Mouse (Mus musculus) lung, postnatal 0 days (tissue): ENCODE data around the gene Armh3. TPM values are rescaled to one million over a fixed set of nuclear protein-coding genes. Genes with fewer than 3 reads are reported as not detected.
A peak's percentile ranks its signal among the peaks of the same experiment; 100 is the strongest.

Experiments
- ATAC-seq: fragments of 200-750 bp; cut with Nextera tagmentation; 2 replicates; pipeline ENCODE4 v1.8.0; 2017; ENCODE audit warnings: moderate library complexity
- DNase-seq: peaks from one replicate; pipeline ENCODE4 v3.0.0-alpha.2; 2016; ENCODE audit warnings: low spot score
- H3K27ac ChIP-seq: fragments of 300-500 bp; sonication (generic); 2 replicates; pipeline ENCODE4 v1.5.1; 2014; ENCODE audit warnings: antibody characterized with exemption, mild to moderate bottlenecking, low read length, mixed read lengths
- H3K27me3 ChIP-seq: fragments of 300-500 bp; sonication (generic); replicated peaks from 2 replicates; pipeline ENCODE4 v1.6.1; 2014; ENCODE audit warnings: low read length, mixed read lengths; ENCODE audit not compliant: insufficient read depth
- H3K36me3 ChIP-seq: fragments of 300-500 bp; sonication (generic); 2 replicates; pipeline ENCODE4 v1.6.1; 2014; ENCODE audit warnings: low read length, mixed read lengths; ENCODE audit not compliant: insufficient read depth
- H3K4me1 ChIP-seq: fragments of 300-500 bp; sonication (generic); 2 replicates; pipeline ENCODE4 v1.6.1; 2014; ENCODE audit warnings: antibody characterized with exemption, low read depth, low read length, mixed read lengths; ENCODE audit not compliant: insufficient read depth
- H3K4me2 ChIP-seq: fragments of 300-500 bp; sonication (generic); replicated peaks from 2 replicates; pipeline ENCODE4 v1.6.1; 2014; ENCODE audit warnings: low read depth, mild to moderate bottlenecking, low read length, moderate library complexity, mixed read lengths
- H3K4me3 ChIP-seq: fragments of 300-500 bp; sonication (generic); 2 replicates; pipeline ENCODE4 v1.5.1; 2014; ENCODE audit warnings: low read depth, low read length
- H3K9ac ChIP-seq: fragments of 300-500 bp; sonication (generic); replicated peaks from 2 replicates; pipeline ENCODE4 v1.6.1; 2014; ENCODE audit warnings: low read depth, mild to moderate bottlenecking
- H3K9me3 ChIP-seq: fragments of 300-500 bp; sonication (generic); 2 replicates; pipeline ENCODE4 v1.6.1; 2016; ENCODE audit warnings: low read length, mixed read lengths
- CTCF ChIP-seq: IDR thresholded peaks from 2 replicates; pipeline ENCODE4 v1.5.1; 2016; ENCODE audit warnings: antibody characterized with exemption, mild to moderate bottlenecking
- EP300 ChIP-seq: IDR thresholded peaks from 2 replicates; pipeline ENCODE4 v1.6.1; 2016; ENCODE audit warnings: antibody characterized with exemption, mild to moderate bottlenecking, control low read depth
- WGBS: fragments of 180-500 bp; shearing (Covaris S2); extraction: QIAGEN DNeasy Blood & Tissue Kit; methylation state at CpG from one replicate; pipeline ENCODE4 v1.1.7; 2014; 5-methylcytosine and 5-hydroxymethylcytosine counted together
- polyA plus RNA-seq: library from polyadenylated mRNA; unstranded; fragments of >200 nt; fragmentation: Nextera tagmentation; extraction: Ambion mirVana; gene quantifications from 2 replicates; pipeline ENCODE4 v1.2.1, GENCODE M21; 2015

Armh3 gene
- polyA plus RNA-seq = 8.8 and 9.0 TPM in 2 replicates

GRCm38 (mm10) chr19:45997785-45998693 is at the start of gene Armh3:
Gene Armh3, minus strand, starts transcription at chr19:45998488.
- Histone ChIP-seq H3K27ac (peak within 1 kb of the TSS; percentile 97), H3K4me2 (peak within 1 kb of the TSS; percentile 54), H3K9ac (peak within 1 kb of the TSS; percentile 87), H3K4me1 (no peaks in the 10 kb centered on the region), H3K27me3 (no peaks in the 10 kb centered on the region), H3K4me3 (peak within 1 kb of the TSS; percentile 86), H3K36me3 (no peaks in the 10 kb centered on the region; the same call in 1 of the 2 replicates), H3K9me3 (no peaks in the 10 kb centered on the region)
- ATAC-seq (peak; percentile 97), DNase-seq (peak; percentile 97)
- under 1% methylated on average over 68 of the region's 76 CpGs for WGBS
- peak; percentile 31; the same call in 1 of the 2 replicates for TF ChIP-seq CTCF
- TF ChIP-seq EP300 = no peak

- no peaks in the 10 kb centered on the region for H3K27me3 ChIP-seq
- H3K27ac ChIP-seq = no peak overlapping the region; the same call in 1 of the 2 replicates
- H3K9me3 ChIP-seq = no peaks in the 10 kb centered on the region
- DNase-seq (no peak), ATAC-seq (no peak)
- H3K4me1 ChIP-seq = peaks cover 21% of the 10 kb centered on the region; the same call in 1 of the 2 replicates
- H3K9ac ChIP-seq = no peak overlapping the region
- no peak overlapping the region for H3K4me2 ChIP-seq
- H3K36me3 ChIP-seq = no peaks in the 10 kb centered on the region
- no peak for TF ChIP-seq EP300
- no peak for TF ChIP-seq CTCF
- H3K4me3 ChIP-seq = no peak overlapping the region
- 61% methylated on average over 2 of the region's 2 CpGs for WGBS
These were observed 49.1 kb upstream of the Armh3 start for GRCm38 (mm10) chr19:46047426-46047825.

DNA sequence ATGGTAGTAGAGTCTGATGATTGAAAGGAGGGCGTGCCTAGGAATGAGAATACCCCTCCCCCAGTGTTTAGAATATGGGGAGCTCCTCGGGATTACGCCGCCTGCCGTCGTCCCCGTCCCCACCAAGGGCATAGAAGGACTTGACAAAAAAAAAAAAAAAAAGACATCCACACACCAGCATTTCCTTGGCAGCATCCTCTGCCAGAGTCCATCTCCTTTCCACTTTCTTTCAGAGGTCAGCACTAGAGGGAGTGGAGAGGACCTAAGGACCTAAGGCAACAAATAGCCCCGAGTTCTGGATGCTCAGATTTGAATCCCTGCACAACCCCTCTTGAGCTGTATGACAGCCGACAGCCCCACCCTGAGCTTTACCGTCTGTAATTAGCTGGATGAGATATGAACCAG is 48.3 kb upstream of the Armh3 start:
- no peak overlapping the region for H3K9ac ChIP-seq
- H3K4me1 ChIP-seq = peaks cover 26% of the 10 kb centered on the region; the same call in 1 of the 2 replicates
- peak overlapping the region; percentile 93; the same call in 1 of the 2 replicates for H3K4me2 ChIP-seq
- TF ChIP-seq EP300 (no peak), CTCF (peak; percentile 57)
- 2% methylated on average over 10 of the region's 10 CpGs for WGBS
- H3K27ac ChIP-seq = peak overlapping the region; percentile 98
- H3K9me3 ChIP-seq = no peaks in the 10 kb centered on the region
- 0 out of 2 replicates have a peak overlapping the region, but pooled peaks have one; percentile 95 for H3K4me3 ChIP-seq
- no peaks in the 10 kb centered on the region for H3K27me3 ChIP-seq
- H3K36me3 ChIP-seq = no peaks in the 10 kb centered on the region
- ATAC-seq = no peak
- peak; percentile 77 for DNase-seq

DNA sequence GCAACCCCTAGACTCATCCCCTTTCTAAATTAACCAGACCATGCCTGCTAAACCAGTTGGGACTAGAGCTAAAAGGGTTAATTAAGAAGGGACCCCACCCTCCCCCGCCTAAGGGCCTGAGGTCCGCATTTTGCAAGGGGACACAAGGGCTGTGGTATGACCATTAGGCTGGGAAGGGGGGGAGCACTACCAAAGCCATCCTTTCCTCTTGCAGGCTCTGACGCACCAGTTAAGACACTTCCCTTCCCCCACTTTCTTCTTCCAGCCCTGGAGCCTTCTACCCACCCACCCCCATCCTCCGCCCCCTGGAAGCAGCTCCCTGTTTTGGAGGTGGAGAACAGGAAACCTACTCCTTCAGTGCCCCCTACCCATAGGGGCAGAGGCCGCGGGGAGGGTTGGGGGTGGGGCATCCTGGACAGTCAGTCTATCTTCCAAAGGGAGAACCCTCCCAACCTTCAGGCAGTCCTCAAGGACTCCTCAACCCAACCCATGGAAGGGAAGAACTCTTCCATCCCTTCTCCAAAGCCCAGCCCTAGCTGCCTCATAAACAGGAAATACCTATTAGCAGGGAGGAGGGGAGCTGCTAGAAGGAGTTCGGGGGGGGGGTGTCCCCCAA is 47.5 kb upstream of the Armh3 start:
- no peaks in the 10 kb centered on the region for H3K9me3 ChIP-seq
- DNase-seq = peak; percentile 98
- no peaks in the 10 kb centered on the region for H3K36me3 ChIP-seq
- WGBS = 2% methylated on average over 7 of the region's 7 CpGs
- peak overlapping the region; percentile 98 for H3K27ac ChIP-seq
- TF ChIP-seq EP300 (no peak; the same call in 1 of the 2 replicates), CTCF (no peak)
- peaks cover 34% of the 10 kb centered on the region; the same call in 1 of the 2 replicates for H3K4me1 ChIP-seq
- peak overlapping the region; percentile 95 for H3K4me3 ChIP-seq
- ATAC-seq = peak; percentile 76
- peak overlapping the region; percentile 86 for H3K9ac ChIP-seq
- peak overlapping the region; percentile 93 for H3K4me2 ChIP-seq
- H3K27me3 ChIP-seq = no peaks in the 10 kb centered on the region

DNA sequence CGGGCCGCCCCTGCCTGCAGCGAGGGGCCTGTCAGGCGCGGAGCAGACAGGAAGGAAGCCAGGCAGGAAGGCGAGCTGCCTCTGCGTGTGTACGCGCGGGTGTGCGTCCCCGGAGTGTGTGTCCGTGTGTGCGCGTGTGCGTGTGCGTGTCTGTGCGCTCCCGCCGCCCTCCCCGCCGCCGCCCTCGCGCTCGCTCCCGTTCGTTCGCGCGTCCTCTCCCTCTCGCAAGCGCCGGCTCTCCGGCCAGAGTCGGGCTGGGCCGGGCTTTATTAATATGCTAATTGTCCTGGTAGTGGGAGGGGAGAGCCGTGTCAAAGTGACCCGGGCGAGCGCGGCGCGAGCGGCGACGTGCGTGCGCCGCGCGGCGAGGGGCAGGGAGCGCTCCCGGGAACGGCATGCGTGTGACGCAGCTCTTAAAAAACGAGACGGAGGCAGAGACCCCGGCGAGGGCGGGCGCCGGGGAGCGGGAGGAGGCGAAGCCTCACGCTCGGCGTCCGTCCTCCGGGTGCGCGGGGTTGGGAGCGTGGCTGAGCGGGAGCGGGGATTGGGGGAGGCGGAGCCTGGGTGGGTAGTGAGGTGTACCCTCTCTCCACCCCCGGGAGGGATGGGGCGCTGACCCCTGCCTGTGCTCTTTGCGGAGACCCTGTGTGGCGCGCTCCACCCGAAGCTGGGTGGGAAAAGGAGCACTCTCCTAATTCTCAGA is 46.9 kb upstream of the Armh3 start, which contains the start of gene Ldb1:
Ldb1 (minus strand) TSS at position 222 of the 703 bp plus-strand sequence.
- Histone ChIP-seq H3K27ac (peak within 1 kb of the TSS; percentile 98), H3K4me1 (peaks cover 39% of the 10 kb centered on the region; the same call in 1 of the 2 replicates), H3K27me3 (no peaks in the 10 kb centered on the region), H3K9me3 (no peaks in the 10 kb centered on the region), H3K4me2 (peak within 1 kb of the TSS; percentile 93), H3K4me3 (peak within 1 kb of the TSS; percentile 95), H3K36me3 (no peaks in the 10 kb centered on the region), H3K9ac (peak within 1 kb of the TSS; percentile 86)
- DNase-seq = peak; percentile 97
- TF ChIP-seq CTCF = no peak
- TF ChIP-seq EP300 = no peak
- ATAC-seq = peak; percentile 79
- under 1% methylated on average over 51 of the region's 84 CpGs for WGBS
